Mouse (Mus musculus) lung, postnatal 0 days (tissue): ENCODE measurements around the gene Stat3.

Experiments used
- CTCF ChIP-seq: IDR thresholded peaks from 2 replicates; pipeline ENCODE4 v1.5.1; 2016; ENCODE audit warnings: antibody characterized with exemption, mild to moderate bottlenecking
- EP300 ChIP-seq: IDR thresholded peaks from 2 replicates; pipeline ENCODE4 v1.6.1; 2016; ENCODE audit warnings: antibody characterized with exemption, mild to moderate bottlenecking, control low read depth

DNA sequence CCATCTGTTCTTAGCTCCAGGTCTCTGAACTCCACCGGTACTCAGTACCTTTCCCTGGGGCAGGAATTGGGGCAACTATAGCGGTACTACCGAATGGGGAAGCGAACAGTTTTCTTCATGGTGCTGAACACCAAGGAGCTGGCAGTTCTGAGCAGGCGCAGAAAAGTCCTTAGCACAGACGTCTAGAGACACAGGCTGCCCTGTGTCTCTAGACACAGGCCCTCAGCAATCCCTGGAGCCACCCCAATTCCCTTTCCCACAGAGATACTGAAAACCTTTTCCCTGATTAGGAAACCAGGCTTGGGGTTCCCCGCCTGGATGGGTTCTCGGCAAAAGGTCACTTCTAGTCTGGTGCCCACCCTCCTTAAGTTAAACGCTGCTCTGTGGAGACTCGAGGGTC is 32.1 kb upstream of the Stat3 start:
- TF ChIP-seq CTCF (no peak), EP300 (no peak)
